Mouse (Mus musculus) heart, embryonic 14.5 days (tissue): ENCODE results near the gene Kbtbd2. TPM values are rescaled to one million over a fixed set of nuclear protein-coding genes. Genes with fewer than 3 reads are reported as not detected.

Experiments used
- ATAC-seq: fragments of 200-750 bp; cut with Nextera tagmentation; 2 replicates; pipeline ENCODE4 v1.8.0; 2017; ENCODE audit warnings: low read depth, moderate TSS enrichment; ENCODE audit not compliant: insufficient number of reproducible peaks, insufficient read depth, low FRiP score
- H3K27ac ChIP-seq, 2 experiments: fragments of 200-500 bp in 1 of 2; fragments of 300-500 bp in 1 of 2; sonication (generic) in 1 of 2; replicated peaks in 1 of 2; 2 replicates each; pipeline ENCODE4 v1.5.1; 2012 to 2014; ENCODE audit warnings: low read depth in 2 of 2, low read length in 2 of 2, control low read depth in 1 of 2, mild to moderate bottlenecking in 1 of 2, mixed read lengths in 1 of 2; ENCODE audit not compliant: control insufficient read depth in 1 of 2, insufficient read depth in 1 of 2
- H3K27me3 ChIP-seq: fragments of 300-500 bp; sonication (generic); 2 replicates; pipeline ENCODE4 v1.6.1; 2014; ENCODE audit warnings: mild to moderate bottlenecking, low read length, control low read depth; ENCODE audit not compliant: control insufficient read depth, insufficient read depth
- H3K36me3 ChIP-seq: fragments of 300-500 bp; sonication (generic); 2 replicates; pipeline ENCODE4 v1.6.1; 2014; ENCODE audit warnings: mild to moderate bottlenecking, control low read depth, low read length, mixed read lengths; ENCODE audit not compliant: control insufficient read depth, insufficient read depth
- H3K4me1 ChIP-seq, 2 experiments: fragments of 200-500 bp in 1 of 2; fragments of 300-500 bp in 1 of 2; sonication (generic) in 1 of 2; 2 replicates each; pipeline ENCODE4 v1.6.1; 2012 to 2014; ENCODE audit warnings: low read length in 2 of 2, control low read depth in 1 of 2, mixed read lengths in 1 of 2; ENCODE audit not compliant: control insufficient read depth in 2 of 2, insufficient read depth in 2 of 2
- H3K4me2 ChIP-seq: fragments of 300-500 bp; sonication (generic); 2 replicates; pipeline ENCODE4 v1.6.1; 2014; ENCODE audit warnings: mild to moderate bottlenecking, low read length
- H3K4me3 ChIP-seq, 2 experiments: fragments of 200-500 bp in 1 of 2; fragments of 300-500 bp in 1 of 2; sonication (generic) in 1 of 2; 2 replicates each; pipeline ENCODE4 v1.5.1; 2012 to 2014; ENCODE audit warnings: low read length in 2 of 2, mild to moderate bottlenecking in 2 of 2, control low read depth in 1 of 2, low read depth in 1 of 2, moderate library complexity in 1 of 2; ENCODE audit not compliant: control insufficient read depth in 1 of 2, insufficient read depth in 1 of 2
- H3K9ac ChIP-seq: fragments of 300-500 bp; sonication (generic); 2 replicates; pipeline ENCODE4 v1.6.1; 2014; ENCODE audit warnings: mild to moderate bottlenecking, low read length
- H3K9me3 ChIP-seq: fragments of 300-500 bp; sonication (generic); 2 replicates; pipeline ENCODE4 v1.6.1; 2016; ENCODE audit warnings: low read length, control low read depth; ENCODE audit not compliant: control insufficient read depth
- WGBS: fragments of 180-500 bp; shearing (Covaris S2); extraction: QIAGEN DNeasy Blood & Tissue Kit; methylation state at CpG from one replicate; pipeline ENCODE4 v1.1.7; 2014; 5-methylcytosine and 5-hydroxymethylcytosine counted together
- polyA plus RNA-seq: library from polyadenylated mRNA; unstranded; fragments of >200 nt; fragmentation: Nextera tagmentation; extraction: Ambion mirVana; gene quantifications from 2 replicates; pipeline ENCODE4 v1.2.1, GENCODE M21; 2014

Kbtbd2 gene
- polyA plus RNA-seq, 1 experiment from 2014 or later: 36.3 TPM

DNA sequence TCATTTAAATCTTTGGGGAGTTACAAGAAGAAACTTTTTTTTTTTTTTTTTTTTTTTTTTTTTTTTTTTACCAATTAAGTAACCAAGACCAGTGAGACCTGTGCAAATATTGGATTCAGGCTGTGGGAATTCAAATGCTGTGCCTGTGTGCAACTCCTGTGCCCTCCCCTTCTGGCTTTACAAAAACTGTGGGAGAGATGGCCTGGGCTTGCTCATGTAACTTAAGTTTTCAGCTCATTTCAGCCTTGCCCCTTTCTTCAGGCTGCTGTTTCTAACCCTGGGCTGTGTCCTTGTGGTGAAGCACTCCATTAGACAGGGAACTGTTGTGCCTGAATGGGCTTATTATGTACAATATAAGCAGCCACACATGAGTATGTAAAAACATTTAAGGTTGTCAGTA lies 35.2 kb upstream of the Kbtbd2 start:
- Histone ChIP-seq H3K4me2 (peak overlapping the region; percentile 85), H3K27ac (no peak overlapping the region)
- no peak for ATAC-seq

DNA sequence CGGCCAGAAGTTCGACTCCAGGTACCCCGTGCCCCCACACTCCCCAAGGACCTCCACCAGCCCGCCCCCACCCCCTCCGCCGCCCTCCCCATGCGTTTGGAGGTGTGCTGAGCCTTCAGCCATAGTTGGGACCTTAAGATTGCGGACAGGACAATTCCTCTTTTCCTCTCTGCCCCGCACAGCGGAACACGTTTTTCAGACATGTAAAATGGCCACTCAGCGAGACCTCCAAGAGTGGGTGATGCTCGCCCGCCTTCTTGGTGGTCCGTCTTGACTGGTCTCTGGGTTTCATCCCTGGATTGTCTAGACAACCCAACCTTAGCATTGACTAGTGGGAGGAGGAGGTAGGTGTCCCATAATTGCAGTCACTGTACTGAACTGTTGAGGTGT lies 34.8 kb upstream of the Kbtbd2 start:
- peak overlapping the region; percentile 84 to 88 for H3K27ac ChIP-seq
- H3K27me3 ChIP-seq: no peaks in the 10 kb centered on the region
- H3K36me3 ChIP-seq: peaks cover 24% of the 10 kb centered on the region
- no peaks in the 10 kb centered on the region for H3K9me3 ChIP-seq
- H3K4me1 ChIP-seq: peaks cover 0 to 3% of the 10 kb centered on the region in 2 experiments; a peak in 2 of 4 replicates
- peak overlapping the region; percentile 91 for H3K9ac ChIP-seq
- peak; percentile 14; the same call in 1 of the 2 replicates for ATAC-seq
- peak overlapping the region; percentile 77 to 97 for H3K4me3 ChIP-seq
- WGBS: under 1% methylated on average over 15 of the region's 15 CpGs
- H3K4me2 ChIP-seq: peak overlapping the region; percentile 85

More for the DNA sequence above, 35.2 kb upstream of the Kbtbd2 start:
- H3K27me3 ChIP-seq: no peaks in the 10 kb centered on the region
- no peaks in the 10 kb centered on the region for H3K9me3 ChIP-seq
- peak overlapping the region in 1 of 2 experiments; percentile 77; a peak in 2 of 4 replicates for H3K4me3 ChIP-seq
- peak overlapping the region; percentile 91 for H3K9ac ChIP-seq
- peaks cover 29% of the 10 kb centered on the region for H3K36me3 ChIP-seq
- H3K4me1 ChIP-seq: peaks cover 0 to 3% of the 10 kb centered on the region in 2 experiments; a peak in 2 of 4 replicates

DNA sequence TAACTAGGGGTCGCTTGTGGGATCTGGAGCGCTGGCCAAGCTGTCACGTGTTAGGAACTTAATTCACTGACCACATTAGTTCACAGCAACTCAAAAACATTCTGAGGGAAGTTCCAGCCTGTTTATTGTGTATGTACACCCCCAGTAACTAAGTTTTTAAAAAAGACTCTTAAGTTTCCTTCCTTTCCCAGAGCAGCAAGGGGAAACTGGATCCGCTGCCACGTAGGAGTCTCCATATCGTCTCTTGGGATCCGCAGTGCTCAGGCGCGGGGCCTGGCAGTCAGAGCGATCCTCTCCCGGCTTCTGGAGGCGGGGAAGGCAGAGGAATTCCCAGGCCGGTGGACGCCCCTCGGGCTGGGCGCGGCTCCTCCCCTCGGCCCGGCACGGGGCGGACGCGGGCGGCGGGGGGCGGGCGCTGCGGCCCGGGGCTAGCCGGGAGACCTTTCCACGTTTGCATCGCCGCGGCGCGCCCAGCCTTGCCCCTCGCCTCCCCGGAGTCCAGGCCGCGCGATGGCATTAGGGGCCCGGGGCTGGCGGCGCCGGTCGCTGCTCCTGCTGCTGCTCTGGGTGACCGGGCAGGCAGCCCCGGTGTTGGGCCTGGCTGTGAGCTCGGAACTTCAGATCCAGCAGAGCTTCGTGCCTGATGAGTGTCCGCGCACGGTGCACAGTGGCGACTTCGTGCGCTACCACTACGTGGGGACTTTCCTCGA lies 34.2 kb upstream of the Kbtbd2 start, which contains the start of gene Fkbp9:
Fkbp9 (plus strand) TSS at position 363 of the 710 bp plus-strand sequence.
- H3K36me3 ChIP-seq: peaks cover 19% of the 10 kb centered on the region
- peak within 1 kb of the TSS; percentile 85 for H3K4me2 ChIP-seq
- H3K9ac ChIP-seq: peak within 1 kb of the TSS; percentile 91
- no peaks in the 10 kb centered on the region for H3K27me3 ChIP-seq
- H3K4me1 ChIP-seq: peaks cover 0 to 3% of the 10 kb centered on the region in 2 experiments; a peak in 2 of 4 replicates
- peak within 1 kb of the TSS; percentile 77 to 97 for H3K4me3 ChIP-seq
- H3K27ac ChIP-seq: peak within 1 kb of the TSS; percentile 88 to 90
- WGBS: under 1% methylated on average over 57 of the region's 58 CpGs
- no peaks in the 10 kb centered on the region for H3K9me3 ChIP-seq
- peak; percentile 98 for ATAC-seq

DNA sequence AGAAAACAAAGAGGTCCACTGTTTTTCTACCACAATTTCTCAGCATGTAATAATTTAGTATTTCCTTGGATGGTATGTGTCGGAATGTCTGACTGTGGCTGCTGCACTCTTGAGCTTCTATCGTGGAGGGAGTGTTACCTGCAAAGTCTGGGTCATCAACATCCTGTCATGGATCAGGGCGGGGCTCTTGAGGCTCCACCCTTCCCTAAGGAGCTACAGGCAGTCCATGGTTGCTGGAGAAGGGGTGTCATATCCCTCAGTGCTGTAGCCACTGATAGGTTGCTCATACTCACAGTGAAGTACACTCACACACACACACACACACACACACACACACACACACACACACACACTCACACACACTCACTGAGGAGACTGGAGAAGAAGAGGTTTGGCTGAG lies 28.0 kb upstream of the Kbtbd2 start:
- no peak overlapping the region for H3K27ac ChIP-seq
- H3K27me3 ChIP-seq: no peaks in the 10 kb centered on the region
- no peak overlapping the region for H3K9ac ChIP-seq
- no peak overlapping the region for H3K4me2 ChIP-seq
- no peak overlapping the region for H3K4me3 ChIP-seq
- H3K9me3 ChIP-seq: no peaks in the 10 kb centered on the region
- H3K4me1 ChIP-seq: no peaks in the 10 kb centered on the region
- 54% methylated on average over 3 of the region's 3 CpGs for WGBS
- no peak; the same call in 1 of the 2 replicates for ATAC-seq
- H3K36me3 ChIP-seq: no peaks in the 10 kb centered on the region

DNA sequence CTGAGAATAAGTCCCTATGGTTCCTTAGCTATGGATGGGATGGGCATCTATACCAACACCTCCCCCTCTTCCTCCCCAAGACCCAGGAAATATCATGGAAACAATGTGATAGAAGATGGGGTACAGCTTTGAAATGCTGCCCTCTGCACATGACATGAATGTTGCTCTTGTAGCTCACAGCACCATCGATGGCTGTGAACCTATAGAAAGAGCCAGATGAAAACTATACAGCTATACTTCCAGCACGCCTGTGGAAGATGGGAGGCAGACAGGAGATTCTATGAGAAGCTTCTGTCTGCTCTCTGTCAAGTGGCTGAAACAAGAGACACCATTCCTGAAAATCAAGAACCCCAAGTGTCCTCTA lies 21.5 kb upstream of the Kbtbd2 start:
- 67% methylated on average over 2 of the region's 2 CpGs for WGBS
- H3K4me3 ChIP-seq: no peak overlapping the region
- no peaks in the 10 kb centered on the region for H3K27me3 ChIP-seq
- ATAC-seq: no peak
- H3K4me1 ChIP-seq: no peaks in the 10 kb centered on the region
- no peaks in the 10 kb centered on the region for H3K9me3 ChIP-seq
- no peak overlapping the region for H3K4me2 ChIP-seq
- H3K27ac ChIP-seq: no peak overlapping the region
- no peaks in the 10 kb centered on the region for H3K36me3 ChIP-seq
- no peak overlapping the region for H3K9ac ChIP-seq

DNA sequence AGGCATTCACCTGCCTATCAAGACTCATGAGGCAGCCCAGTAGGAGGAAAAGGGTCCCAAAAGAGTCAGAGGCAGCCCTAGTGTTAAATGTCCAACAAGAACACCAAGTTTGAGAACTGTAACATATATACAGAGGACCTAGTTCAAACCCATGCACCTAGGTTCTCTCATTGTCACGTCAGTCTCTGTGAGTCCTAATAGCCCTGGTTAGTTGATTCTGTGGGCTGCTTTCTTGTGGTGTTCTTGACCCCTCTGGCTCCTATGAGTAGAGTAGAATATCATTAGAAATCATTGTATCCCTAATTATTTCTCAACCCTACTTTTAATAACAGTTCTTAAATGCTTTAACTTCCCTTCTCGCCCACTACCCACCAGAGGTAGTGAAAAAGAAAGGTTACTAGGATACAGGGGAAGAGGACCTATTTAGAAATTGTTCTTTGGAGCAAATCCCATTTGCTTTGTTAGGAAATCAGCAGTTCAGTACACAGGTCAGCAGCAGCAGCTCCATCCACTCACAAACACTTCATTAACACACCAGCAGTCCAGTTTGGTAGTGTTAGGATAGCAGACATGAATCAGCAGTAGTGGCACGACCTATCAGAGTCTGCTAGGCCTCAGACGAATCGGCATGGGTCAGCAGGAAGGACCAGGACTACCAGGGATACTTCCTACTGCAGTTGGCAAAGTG lies 21.0 kb upstream of the Kbtbd2 start:
- Histone ChIP-seq H3K4me2 (no peak overlapping the region), H3K36me3 (no peaks in the 10 kb centered on the region), H3K4me1 (no peaks in the 10 kb centered on the region), H3K9ac (no peak overlapping the region), H3K27me3 (no peaks in the 10 kb centered on the region), H3K27ac (no peak overlapping the region), H3K9me3 (no peaks in the 10 kb centered on the region), H3K4me3 (no peak overlapping the region)
- no peak for ATAC-seq
- WGBS: 66% methylated on average over 5 of the region's 5 CpGs

DNA sequence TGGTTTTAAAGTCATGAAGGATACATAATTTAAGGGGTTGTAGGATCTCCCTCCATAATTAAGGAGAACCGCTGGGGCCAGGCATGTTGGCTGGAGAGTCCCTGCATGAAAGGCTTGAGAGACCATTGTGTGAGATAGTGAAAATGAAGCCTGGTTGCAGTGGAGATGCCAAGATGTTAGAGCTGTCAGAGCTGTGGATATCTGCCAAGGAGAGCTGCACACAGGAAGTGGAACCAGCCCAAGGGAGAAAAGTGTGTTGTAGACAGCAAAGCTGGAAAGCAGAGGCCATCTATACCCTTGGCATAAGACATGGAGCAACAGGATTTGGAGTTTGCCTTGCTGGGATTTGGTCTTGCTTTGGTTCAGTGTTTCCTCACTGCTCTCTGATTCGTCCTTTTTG lies 15.7 kb upstream of the Kbtbd2 start:
- ATAC-seq: no peak
- no peaks in the 10 kb centered on the region for H3K4me1 ChIP-seq
- no peaks in the 10 kb centered on the region for H3K9me3 ChIP-seq
- H3K4me3 ChIP-seq: no peak overlapping the region
- H3K9ac ChIP-seq: no peak overlapping the region
- WGBS: 69% methylated on average over 2 of the region's 2 CpGs
- no peak overlapping the region for H3K4me2 ChIP-seq
- no peaks in the 10 kb centered on the region for H3K27me3 ChIP-seq
- H3K36me3 ChIP-seq: no peaks in the 10 kb centered on the region
- no peak overlapping the region for H3K27ac ChIP-seq
